Mouse (Mus musculus): ENCODE measurements around the gene Tor4a.

DNA sequence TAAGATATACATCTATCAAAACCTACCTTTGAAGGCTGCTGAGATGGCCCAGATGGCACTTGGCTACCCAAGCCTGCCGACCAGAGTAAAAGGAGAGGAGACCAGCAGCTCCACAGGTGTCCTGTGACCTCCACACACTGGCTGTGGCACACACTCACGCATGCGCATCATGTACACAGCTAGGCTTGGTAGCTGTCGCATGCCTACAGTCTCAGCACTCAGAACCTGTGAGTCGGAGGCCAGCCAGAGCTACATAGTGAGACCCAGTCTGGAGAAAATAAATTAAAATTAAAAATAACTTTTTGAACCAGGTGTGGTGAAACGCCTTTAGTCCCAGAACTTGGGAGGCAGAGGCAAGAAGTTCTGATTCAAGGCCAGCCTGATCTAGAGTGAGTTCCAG lies 8.8 kb downstream of the Tor4a start:
- TF ChIP-seq HCFC1 (IDR thresholded peaks at IDR 0.05; ENCODE audit: borderline replicate concordance, insufficient read depth, low read length) = no peak
- no peak for TF ChIP-seq CHD2 (IDR thresholded peaks at IDR 0.05; ENCODE audit: low read depth, low read length)

All from ES-E14 (cell line).